Mouse (Mus musculus): ENCODE results near the gene Gfy.

The Gfy gene

GRCm38 (mm10) chr7:45182606-45183005 lies 3.2 kb upstream of the Gfy start:
- ChIA-PET POLR2A (interaction anchor here in 3 of 4 experiments (0.6 to 2.7 kb wide), 59 partner anchors 9 to 367 kb away, joined by 3 to 25 read pairs (median 4); partner anchors contain the start of genes Ccdc155 (in 3 of the 3), Aldh16a1 (in 2 of the 3), Rcn3 (in 2 of the 3) and Tead2 (in 2 of the 3)), CTCF (interaction anchor here in 3 of 4 experiments (0.6 to 2.0 kb wide), 23 partner anchors 9 to 411 kb away, joined by 3 to 17 read pairs (median 4); partner anchors contain the start of genes Aldh16a1 (in 1 of the 3), Ccdc155 (in 1 of the 3), Fcgrt (in 1 of the 3) and Pih1d1 (in 1 of the 3))

DNA sequence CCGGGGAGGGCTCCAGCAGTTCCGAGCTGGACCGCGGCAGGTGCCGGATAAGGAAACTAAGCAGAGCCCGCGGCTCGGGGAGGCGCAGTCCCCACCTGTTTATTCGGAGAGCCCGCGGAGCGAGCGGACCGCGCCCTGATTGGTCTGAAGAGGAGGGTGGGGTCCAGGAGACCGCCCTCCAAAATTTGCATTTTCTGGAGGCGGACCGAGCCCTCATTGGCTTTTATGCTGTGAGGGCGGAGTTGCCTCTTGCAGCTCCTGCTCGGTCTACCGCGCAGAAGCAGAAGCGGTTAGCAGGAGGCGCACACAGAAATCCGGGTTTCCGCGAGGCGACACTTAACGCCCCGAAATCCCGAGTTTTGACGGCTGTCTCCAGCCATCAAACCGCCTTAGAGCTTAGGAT lies 2.8 kb upstream of the Gfy start:
- POLR2A ChIA-PET = interaction anchor here in 3 of 4 experiments (0.6 to 2.7 kb wide), 64 partner anchors 9 to 740 kb away, joined by 3 to 25 read pairs (median 3); partner anchors contain the start of genes Ccdc155 (in 3 of the 3), Aldh16a1 (in 2 of the 3), Rcn3 (in 2 of the 3) and Tead2 (in 2 of the 3)

GRCm38 (mm10) chr7:45181540-45181939 lies 2.2 kb upstream of the Gfy start:
- ChIA-PET POLR2A (interaction anchor here in 3 of 4 experiments (0.6 to 2.7 kb wide), 42 partner anchors 9 to 739 kb away, joined by 3 to 25 read pairs (median 4); partner anchors contain the start of genes Ccdc155 (in 3 of the 3), Aldh16a1 (in 2 of the 3), Dhdh (in 1 of the 3) and Il4i1 (in 1 of the 3)), CTCF (interaction anchor here in 3 of 4 experiments (0.6 to 2.0 kb wide), 19 partner anchors 8 to 253 kb away, joined by 3 to 17 read pairs (median 5); partner anchors contain the start of genes Aldh16a1 (in 1 of the 3), Ccdc155 (in 1 of the 3), Gys1 (in 1 of the 3) and Pih1d1 (in 1 of the 3))

More for the DNA sequence above, 2.8 kb upstream of the Gfy start:
- CTCF ChIA-PET = interaction anchor here in 2 of 4 experiments (0.6 to 2.0 kb wide), 24 partner anchors 8 to 411 kb away, joined by 3 to 17 read pairs (median 4); partner anchors contain the start of genes Aldh16a1 (in 1 of the 2), Ccdc155 (in 1 of the 2), Fcgrt (in 1 of the 2) and Gys1 (in 1 of the 2)

DNA sequence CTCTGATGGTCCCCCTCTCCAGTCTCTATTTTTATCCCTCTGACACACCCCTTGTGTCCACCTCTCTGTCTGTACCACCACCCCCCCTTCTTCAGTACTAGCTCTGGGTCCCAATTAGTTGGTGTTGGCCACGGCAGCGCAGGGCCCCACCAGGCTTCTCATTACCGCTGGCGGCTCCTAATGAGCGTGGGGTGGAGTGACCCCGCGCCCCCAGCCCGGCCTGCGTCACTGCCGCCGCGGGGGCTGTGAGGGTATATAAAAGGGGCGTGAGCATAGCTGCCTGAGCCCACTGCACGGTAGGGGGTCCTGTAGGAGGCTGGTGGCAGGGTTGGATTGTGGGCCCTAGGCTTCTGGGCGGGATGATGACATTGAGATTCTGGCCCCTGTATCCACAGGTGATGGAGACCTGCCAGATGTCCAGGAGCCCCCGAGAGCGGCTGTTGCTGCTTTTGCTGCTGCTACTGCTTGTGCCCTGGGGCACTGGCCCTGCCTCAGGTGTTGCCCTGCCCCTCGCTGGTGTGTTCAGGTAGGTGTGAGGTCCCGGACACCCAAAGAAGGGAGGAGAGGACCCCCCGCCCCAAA lies 1.6 kb upstream of the Gfy start, which contains the start of gene Pth2:
Gene Pth2, plus strand, starts transcription at position 100 of the 582 bp plus-strand sequence.
- POLR2A ChIA-PET = interaction anchor here in 2 of 4 experiments (0.9 to 2.7 kb wide), 17 partner anchors 11 to 185 kb away, joined by 3 to 25 read pairs (median 4); partner anchors contain the start of genes Aldh16a1 (in 1 of the 2), Ccdc155 (in 1 of the 2), Pih1d1 (in 1 of the 2) and Ppfia3 (in 1 of the 2)
- CTCF ChIA-PET = interaction anchor here in 2 of 4 experiments (0.6 to 2.0 kb wide), 8 partner anchors 9 to 219 kb away, joined by 3 to 17 read pairs (median 6); partner anchors contain the start of genes Aldh16a1 (in 1 of the 2), Pih1d1 (in 1 of the 2) and Slc17a7 (in 1 of the 2)

GRCm38 (mm10) chr7:45178550-45178949 lies 819 bp downstream of the Gfy start:
- CTCF ChIA-PET = interaction anchor here in 2 of 4 experiments (0.9 to 1.0 kb wide), 2 partner anchors 16 kb away, joined by 3 read pairs; no protein-coding TSS in a partner anchor
- POLR2A ChIA-PET = interaction anchor here in 2 of 4 experiments (0.7 to 1.6 kb wide), 7 partner anchors 9 to 81 kb away, joined by 3 to 7 read pairs (median 3); partner anchors contain the start of gene Aldh16a1 (in 1 of the 2)

GRCm38 (mm10) chr7:45176356-45176755 lies 3.0 kb downstream of the Gfy start:
- POLR2A ChIA-PET = interaction anchor here in 2 of 4 experiments (0.5 to 1.4 kb wide), 5 partner anchors 10 to 191 kb away, joined by 3 to 5 read pairs (median 3); no protein-coding TSS in a partner anchor
- CTCF ChIA-PET = interaction anchor here in 1 of 4 experiments (0.6 to 0.7 kb wide), 4 partner anchors 21 to 649 kb away, joined by 3 to 5 read pairs (median 4); no protein-coding TSS in a partner anchor

DNA sequence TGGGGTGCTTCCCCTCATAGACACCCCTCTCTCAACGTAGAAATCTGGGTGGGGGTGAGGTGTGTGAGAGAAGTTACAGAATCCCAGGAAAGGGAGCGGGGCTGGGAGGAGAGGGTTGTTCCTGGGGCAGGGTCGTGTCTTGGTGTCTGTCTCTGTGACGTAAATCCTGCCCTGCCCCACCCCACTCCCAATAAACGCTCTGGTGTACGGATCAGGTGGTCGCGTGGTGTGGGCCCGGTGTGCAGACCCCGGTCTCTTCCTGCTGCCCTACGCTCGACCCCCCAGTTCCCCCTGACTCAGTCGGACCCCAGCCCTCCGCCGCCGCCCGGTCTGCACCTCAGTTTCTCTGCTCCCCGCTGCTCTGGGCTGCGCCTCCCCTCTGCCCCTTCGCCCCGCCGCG lies 3.4 kb downstream of the Gfy start:
- ChIA-PET CTCF (interaction anchor here (0.6 to 4.6 kb wide), 8 partner anchors 14 to 691 kb away, joined by 3 to 30 read pairs (median 6); no protein-coding TSS in a partner anchor), POLR2A (interaction anchor here in 2 of 4 experiments (0.6 to 2.4 kb wide), 8 partner anchors 9 to 102 kb away, joined by 3 to 11 read pairs (median 4); partner anchors contain the start of genes Aldh16a1 (in 1 of the 2) and Slc17a7 (in 1 of the 2))

GRCm38 (mm10) chr7:45175398-45175797 lies 4.0 kb downstream of the Gfy start:
- CTCF ChIA-PET = interaction anchor here (0.6 to 4.6 kb wide), 18 partner anchors 10 to 690 kb away, joined by 3 to 30 read pairs (median 4); partner anchors contain the start of genes Aldh16a1 (in 1 of the 4), Gys1 (in 1 of the 4), Pih1d1 (in 1 of the 4) and Rcn3 (in 1 of the 4)
- POLR2A ChIA-PET = interaction anchor here in 2 of 4 experiments (0.5 to 2.4 kb wide), 12 partner anchors 10 to 349 kb away, joined by 3 to 11 read pairs (median 3); partner anchors contain the start of genes Aldh16a1 (in 2 of the 2), Pih1d1 (in 1 of the 2), Rcn3 (in 1 of the 2) and Rras (in 1 of the 2)

DNA sequence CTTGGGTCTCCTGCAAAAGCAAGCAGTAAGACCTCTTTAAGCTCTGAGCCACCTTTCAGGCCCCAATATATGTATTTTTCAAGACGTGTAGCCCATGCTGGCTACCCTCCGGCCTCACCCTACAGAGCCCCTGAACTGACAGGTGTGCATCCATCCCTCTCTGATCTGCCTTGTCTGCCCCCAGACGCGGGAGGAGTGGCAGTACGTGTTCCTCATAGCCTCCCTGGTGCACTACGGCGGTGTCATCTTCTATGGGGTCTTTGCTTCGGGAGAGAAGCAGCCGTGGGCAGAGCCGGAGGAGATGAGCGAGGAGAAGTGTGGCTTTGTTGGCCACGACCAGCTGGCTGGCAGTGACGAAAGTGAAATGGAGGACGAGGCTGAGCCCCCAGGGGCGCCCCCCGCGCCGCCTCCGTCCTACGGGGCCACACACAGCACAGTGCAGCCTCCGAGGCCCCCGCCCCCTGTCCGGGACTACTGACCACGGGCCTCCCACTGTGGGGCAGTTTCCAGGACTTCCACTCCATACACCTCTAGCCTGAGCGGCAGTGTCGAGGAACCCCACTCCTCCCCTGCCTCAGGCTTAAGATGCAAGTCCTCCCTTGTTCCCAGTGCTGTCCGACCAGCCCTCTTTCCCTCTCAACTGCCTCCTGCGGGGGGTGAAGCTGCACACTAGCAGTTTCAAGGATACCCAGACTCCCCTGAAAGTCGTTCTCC lies 4.6 kb downstream of the Gfy start:
- CTCF ChIA-PET = interaction anchor here (0.6 to 4.6 kb wide), 30 partner anchors 9 to 454 kb away, joined by 3 to 30 read pairs (median 4); partner anchors contain the start of genes Rcn3 (in 2 of the 4), Aldh16a1 (in 1 of the 4), Ccdc155 (in 1 of the 4) and Gys1 (in 1 of the 4)
- POLR2A ChIA-PET = interaction anchor here in 2 of 4 experiments (0.5 to 2.4 kb wide), 19 partner anchors 8 to 348 kb away, joined by 3 to 11 read pairs (median 4); partner anchors contain the start of genes Aldh16a1 (in 2 of the 2), Pih1d1 (in 1 of the 2), Prmt1 (in 1 of the 2) and Rcn3 (in 1 of the 2)

DNA sequence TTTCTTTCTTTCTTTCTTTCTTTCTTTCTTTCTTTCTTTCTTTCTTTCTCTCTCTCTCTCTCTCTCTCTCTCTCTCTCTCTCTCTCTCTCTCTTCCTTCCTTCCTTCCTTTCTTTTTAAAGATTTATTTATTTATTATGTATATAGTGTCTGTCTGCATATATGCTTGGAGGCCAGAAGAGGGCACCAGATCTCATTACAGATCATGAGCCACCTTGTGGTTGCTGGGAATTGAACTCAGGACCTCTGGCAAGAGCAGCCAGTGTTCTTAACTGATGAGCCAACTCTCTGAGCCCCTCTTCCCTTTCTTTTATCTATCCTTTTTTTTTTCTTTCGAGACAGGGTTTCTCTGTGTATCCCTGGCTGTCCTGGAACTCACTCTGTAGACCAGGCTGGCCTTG lies 5.6 kb downstream of the Gfy start:
- POLR2A ChIA-PET = interaction anchor here in 3 of 4 experiments (0.7 to 2.4 kb wide), 12 partner anchors 9 to 449 kb away, joined by 3 to 11 read pairs (median 5); partner anchors contain the start of genes Aldh16a1 (in 2 of the 3), Pih1d1 (in 1 of the 3), Prmt1 (in 1 of the 3) and Slc17a7 (in 1 of the 3)
- CTCF ChIA-PET = interaction anchor here (0.6 to 4.6 kb wide), 28 partner anchors 8 to 455 kb away, joined by 3 to 30 read pairs (median 4); partner anchors contain the start of genes Ccdc155 (in 1 of the 4), Gys1 (in 1 of the 4), Rcn3 (in 1 of the 4) and Rras (in 1 of the 4)

- CTCF ChIA-PET = interaction anchor here (0.6 to 5.7 kb wide), 24 partner anchors 8 to 194 kb away, joined by 3 to 37 read pairs (median 4); partner anchors contain the start of genes Aldh16a1 (in 2 of the 4), Ccdc155 (in 2 of the 4), Pih1d1 (in 1 of the 4) and Ppfia3 (in 1 of the 4)
- POLR2A ChIA-PET = interaction anchor here in 3 of 4 experiments (0.7 to 3.2 kb wide), 12 partner anchors 9 to 125 kb away, joined by 3 to 20 read pairs (median 4); partner anchors contain the start of genes Aldh16a1 (in 2 of the 3), Slc17a7 (in 2 of the 3) and Rps11 (in 1 of the 3)
These were observed 6.4 kb downstream of the Gfy start for GRCm38 (mm10) chr7:45172974-45173373.

DNA sequence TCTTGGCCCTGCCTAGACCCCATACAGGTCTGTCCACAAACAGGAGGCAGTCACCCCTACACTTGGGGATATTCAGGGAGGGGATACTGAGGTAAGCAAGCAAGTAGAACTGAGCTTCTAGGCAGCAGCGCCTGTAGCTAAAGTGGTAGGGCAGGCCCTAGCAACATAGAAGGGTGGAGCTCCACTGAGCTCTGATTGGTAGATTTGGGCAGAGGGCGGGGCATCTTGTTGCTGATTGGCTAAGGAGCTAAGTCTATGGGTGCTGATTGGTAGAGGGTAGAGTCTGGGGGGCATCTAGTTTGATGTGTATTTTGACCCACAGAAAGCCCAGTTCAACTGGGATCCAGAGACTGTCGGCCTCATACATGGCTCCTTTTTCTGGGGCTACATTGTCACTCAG lies 9.9 kb downstream of the Gfy start:
- ChIA-PET POLR2A (interaction anchor here in 2 of 4 experiments (0.7 to 2.1 kb wide), 21 partner anchors 8 to 163 kb away, joined by 3 to 14 read pairs (median 4); partner anchors contain the start of genes Aldh16a1 (in 2 of the 2), Ccdc155 (in 1 of the 2), Pih1d1 (in 1 of the 2) and Pth2 (in 1 of the 2)), CTCF (interaction anchor here in 1 of 4 experiments (0.9 to 5.7 kb wide), 9 partner anchors 9 to 186 kb away, joined by 3 to 34 read pairs (median 4); partner anchors contain the start of genes Aldh16a1, Pih1d1 and Tead2)

- ChIA-PET POLR2A (interaction anchor here in 3 of 4 experiments (0.6 to 2.1 kb wide), 23 partner anchors 8 to 232 kb away, joined by 3 to 14 read pairs (median 4); partner anchors contain the start of genes Aldh16a1 (in 3 of the 3), Pih1d1 (in 2 of the 3), Pth2 (in 1 of the 3) and Scaf1 (in 1 of the 3)), CTCF (interaction anchor here in 1 of 4 experiments (0.6 to 5.7 kb wide), 9 partner anchors 8 to 157 kb away, joined by 3 to 34 read pairs (median 4); partner anchors contain the start of genes Aldh16a1, Pih1d1 and Tead2)
These were observed 10.7 kb downstream of the Gfy start for GRCm38 (mm10) chr7:45168656-45169055.

- CTCF ChIA-PET = interaction anchor here in 1 of 4 experiments (1.1 to 5.7 kb wide), 2 partner anchors 13 kb away, joined by 3 to 34 read pairs; partner anchors contain the start of genes Aldh16a1 and Pih1d1
- POLR2A ChIA-PET = interaction anchor here in 3 of 4 experiments (0.8 to 2.1 kb wide), 12 partner anchors 10 to 175 kb away, joined by 3 to 14 read pairs (median 4); partner anchors contain the start of genes Aldh16a1 (in 3 of the 3) and Pih1d1 (in 3 of the 3)
These were observed 11.5 kb downstream of the Gfy start for GRCm38 (mm10) chr7:45167761-45168445.

DNA sequence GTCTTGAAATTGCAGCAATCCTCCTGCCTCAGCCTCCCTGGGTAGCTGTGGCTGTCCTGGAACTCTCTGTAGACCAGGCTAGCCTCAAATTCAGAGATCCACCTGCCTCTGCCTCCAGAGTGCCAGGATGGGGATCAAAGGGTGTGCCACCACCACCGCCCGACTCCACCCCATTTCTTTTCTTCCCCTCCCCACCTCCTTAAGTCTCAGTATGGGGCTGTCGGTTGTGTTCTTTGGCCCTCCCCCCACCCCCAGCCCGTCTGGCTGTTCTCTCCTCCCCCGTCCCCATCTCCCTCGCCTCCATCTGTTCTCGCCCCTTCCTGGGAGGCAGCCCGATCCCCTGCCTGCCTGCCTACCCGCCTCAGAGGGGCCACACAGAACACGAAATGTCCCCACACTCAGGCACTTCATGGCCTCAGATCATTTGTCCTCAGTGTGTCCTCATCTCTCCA lies 12.4 kb downstream of the Gfy start:
- ChIA-PET CTCF (interaction anchor here in 3 of 4 experiments (0.7 to 1.1 kb wide), 3 partner anchors 12 to 767 kb away, joined by 3 to 6 read pairs (median 5); partner anchors contain the start of gene Aldh16a1 (in 1 of the 3)), POLR2A (interaction anchor here in 2 of 4 experiments (0.8 to 1.7 kb wide), 6 partner anchors 11 to 176 kb away, joined by 3 to 8 read pairs (median 4); partner anchors contain the start of genes Aldh16a1 (in 1 of the 2) and Pih1d1 (in 1 of the 2))
